Mouse (Mus musculus): ENCODE data around the gene Dnah5.

DNA sequence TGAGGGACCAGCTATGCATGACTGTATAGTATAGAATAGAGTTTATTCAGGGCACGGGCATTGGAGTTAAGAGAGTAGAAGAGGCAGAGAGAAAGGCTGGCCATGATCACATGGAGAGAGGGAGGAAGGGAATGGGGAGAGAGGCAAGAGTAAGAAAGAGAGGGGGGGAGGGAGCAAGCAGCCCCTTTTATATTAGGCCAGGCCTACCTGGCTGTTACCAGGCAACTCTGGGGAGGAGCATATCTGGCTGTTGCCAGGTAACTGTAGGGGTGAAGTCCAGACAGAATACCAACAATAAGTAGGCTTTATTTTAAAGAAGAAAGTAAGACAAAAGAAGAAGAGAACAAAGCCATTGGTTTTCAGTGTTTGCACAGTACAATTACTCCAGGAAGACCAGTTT, 194.9 kb downstream of the Dnah5 start:
- TF ChIP-seq POLR2A (IDR thresholded peaks at IDR 0.05; ENCODE audit: low read depth, low read length) (no peak), CTCF (IDR thresholded peaks at IDR 0.05; ENCODE audit: borderline replicate concordance, insufficient read depth, low read length) (no peak)

All from embryonic fibroblast, embryonic 13.5 days (primary cell).